Mouse (Mus musculus) liver, embryonic 14.5 days (tissue): ENCODE measurements around the gene Ccdc169.

ENCODE experiments used
- CTCF ChIP-seq: IDR thresholded peaks from 2 replicates; pipeline ENCODE4 v1.5.1; 2016; ENCODE audit warnings: antibody characterized with exemption, low read depth, control low read depth
- EP300 ChIP-seq: IDR thresholded peaks from 2 replicates; pipeline ENCODE4 v1.6.1; 2016; ENCODE audit warnings: antibody characterized with exemption, low read depth

GRCm38 (mm10) chr3:55213785-55214184 lies 76.6 kb downstream of the Ccdc169 start:
- no peak for TF ChIP-seq CTCF
- no peak for TF ChIP-seq EP300
